Mouse (Mus musculus) liver, adult (tissue): ENCODE data around the gene Kat14.

ENCODE experiments used
- GATA4 ChIP-seq: IDR thresholded peaks from 2 replicates; pipeline ENCODE4 v1.6.1; 2014; ENCODE audit warnings: mild to moderate bottlenecking, low read length; ENCODE audit not compliant: insufficient replicate concordance

The Kat14 gene

GRCm38 (mm10) chr2:144368400-144369019 lies at the start of gene Kat14, which contains the start of gene Pet117:
Gene Kat14, plus strand, starts transcription at chr2:144368983.
Gene Pet117, plus strand, starts transcription at chr2:144368996.
- TF ChIP-seq GATA4: peak; percentile 67; the same call in 1 of the 2 replicates

- TF ChIP-seq GATA4: no peak
Measured at GRCm38 (mm10) chr2:144324218-144324617, 44.6 kb upstream of the Kat14 start.

- no peak for TF ChIP-seq GATA4
Measured at GRCm38 (mm10) chr2:144329451-144329850, 39.3 kb upstream of the Kat14 start.

- TF ChIP-seq GATA4: no peak
Measured at GRCm38 (mm10) chr2:144329937-144330336, 38.8 kb upstream of the Kat14 start.

- no peak for TF ChIP-seq GATA4
Measured at GRCm38 (mm10) chr2:144330352-144330959, 38.3 kb upstream of the Kat14 start.

- TF ChIP-seq GATA4: no peak
Measured at GRCm38 (mm10) chr2:144330960-144331371, 37.8 kb upstream of the Kat14 start.

- TF ChIP-seq GATA4: no peak
Measured at GRCm38 (mm10) chr2:144331401-144332302, 37.1 kb upstream of the Kat14 start, which contains the start of gene Ovol2. Gene Ovol2, minus strand, starts transcription at chr2:144332146.

- no peak for TF ChIP-seq GATA4
Measured at GRCm38 (mm10) chr2:144332486-144332885, 36.3 kb upstream of the Kat14 start.

- TF ChIP-seq GATA4: no peak
Measured at GRCm38 (mm10) chr2:144333138-144333842, 35.5 kb upstream of the Kat14 start.

- no peak for TF ChIP-seq GATA4
Measured at GRCm38 (mm10) chr2:144337230-144337629, 31.6 kb upstream of the Kat14 start.

- no peak for TF ChIP-seq GATA4
Measured at GRCm38 (mm10) chr2:144337701-144338100, 31.1 kb upstream of the Kat14 start.

- no peak for TF ChIP-seq GATA4
Measured at GRCm38 (mm10) chr2:144343158-144343557, 25.6 kb upstream of the Kat14 start.

GRCm38 (mm10) chr2:144348525-144348924 lies 20.3 kb upstream of the Kat14 start:
- no peak for TF ChIP-seq GATA4

- no peak for TF ChIP-seq GATA4
Measured at GRCm38 (mm10) chr2:144352843-144353242, 15.9 kb upstream of the Kat14 start.

- TF ChIP-seq GATA4: no peak
Measured at GRCm38 (mm10) chr2:144369020-144369421, 238 bp downstream of the Kat14 start.

GRCm38 (mm10) chr2:144369511-144369910 lies 728 bp downstream of the Kat14 start:
- no peak for TF ChIP-seq GATA4

GRCm38 (mm10) chr2:144371566-144371965 lies 2.8 kb downstream of the Kat14 start:
- no peak for TF ChIP-seq GATA4
